Mouse (Mus musculus): ENCODE measurements around the gene Nhsl1.

Gene Nhsl1

DNA sequence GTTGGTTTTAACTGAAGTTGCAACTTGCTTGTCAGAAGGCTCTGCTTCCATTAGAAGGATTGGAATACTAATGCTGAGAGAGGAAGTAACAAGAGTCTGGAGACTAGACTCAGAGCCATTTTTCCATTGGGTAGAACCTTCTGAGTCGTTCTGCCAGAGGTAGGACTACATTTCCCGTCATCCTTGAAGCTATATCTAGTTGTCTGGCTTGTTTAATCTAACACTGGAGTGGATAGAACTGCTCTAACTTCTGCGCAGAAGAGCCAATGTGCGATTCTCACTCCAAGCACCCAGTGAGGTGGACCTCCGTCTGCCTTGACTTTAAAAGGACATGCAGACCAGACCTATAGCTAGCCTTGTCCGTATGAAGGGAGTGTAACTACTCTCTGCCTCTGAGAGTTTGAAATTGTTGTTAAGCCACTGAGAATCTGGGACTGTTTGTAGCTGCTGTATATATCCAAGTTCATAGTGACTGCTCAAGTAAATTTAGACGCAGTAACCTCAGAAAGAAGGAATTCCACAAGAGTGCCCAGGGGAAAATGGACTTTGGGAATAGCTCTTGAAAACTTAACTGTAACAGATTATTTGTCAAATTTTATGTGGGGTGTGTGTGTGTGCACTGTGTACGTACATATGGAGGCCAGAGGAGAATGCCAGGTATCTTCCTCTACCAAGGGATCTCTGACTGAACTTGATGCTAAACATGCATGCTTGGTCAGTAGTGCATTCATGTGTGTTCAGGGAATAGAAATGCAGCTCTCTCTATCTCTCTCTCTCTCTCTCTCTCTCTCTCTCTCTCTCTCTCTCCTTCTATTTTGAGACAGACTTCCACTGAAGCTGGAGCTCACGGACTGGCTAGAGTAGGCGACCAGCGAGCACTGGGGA lies 174.5 kb downstream of the Nhsl1 start:
- DNase-seq, result no peak

DNA sequence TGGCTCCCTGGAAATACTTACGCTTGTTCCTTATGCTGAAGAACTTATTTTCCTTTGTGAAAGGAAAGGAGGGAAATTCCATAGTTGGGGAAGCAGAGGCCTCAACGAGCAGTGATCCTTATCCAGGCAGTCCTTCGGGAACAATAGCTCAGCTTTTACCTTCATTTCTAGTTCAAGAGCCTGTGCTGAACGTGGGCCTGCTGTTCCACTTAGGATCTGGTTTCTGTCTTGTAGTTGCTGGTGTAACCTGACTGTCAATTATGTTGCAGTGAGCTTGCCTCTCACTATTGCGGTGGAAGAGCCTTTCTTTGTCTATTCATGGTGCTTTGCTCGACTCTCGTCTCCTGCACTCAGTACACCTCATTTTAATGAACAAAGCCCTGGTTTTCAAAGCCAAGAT lies 175.5 kb downstream of the Nhsl1 start:
- no peak for DNase-seq

DNA sequence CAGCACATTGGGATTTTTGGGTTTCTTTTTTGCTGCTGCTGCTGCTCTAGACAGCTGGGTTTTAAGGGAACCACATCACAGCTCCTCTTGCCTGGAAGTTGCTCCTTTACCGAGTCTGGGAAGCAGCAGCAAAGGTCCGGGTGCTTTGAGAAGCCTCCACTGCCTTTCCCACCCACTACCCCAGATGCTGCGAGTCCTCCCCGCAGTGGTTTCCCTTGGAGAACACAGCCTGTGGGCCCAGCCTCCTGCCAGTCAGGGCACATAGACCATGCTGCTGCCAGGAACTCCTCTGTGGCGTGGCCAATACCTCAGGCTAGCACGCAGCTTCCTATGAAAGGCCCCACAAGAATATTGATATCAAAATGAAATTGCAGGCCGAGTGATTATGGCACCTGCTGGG lies 178.3 kb downstream of the Nhsl1 start:
- no peak for DNase-seq

- DNase-seq, result no peak
Observed at GRCm38 (mm10) chr10:18501997-18502396, 183.2 kb downstream of the Nhsl1 start.

- no peak for DNase-seq
Observed at GRCm38 (mm10) chr10:18505690-18506089, 186.9 kb downstream of the Nhsl1 start.

DNA sequence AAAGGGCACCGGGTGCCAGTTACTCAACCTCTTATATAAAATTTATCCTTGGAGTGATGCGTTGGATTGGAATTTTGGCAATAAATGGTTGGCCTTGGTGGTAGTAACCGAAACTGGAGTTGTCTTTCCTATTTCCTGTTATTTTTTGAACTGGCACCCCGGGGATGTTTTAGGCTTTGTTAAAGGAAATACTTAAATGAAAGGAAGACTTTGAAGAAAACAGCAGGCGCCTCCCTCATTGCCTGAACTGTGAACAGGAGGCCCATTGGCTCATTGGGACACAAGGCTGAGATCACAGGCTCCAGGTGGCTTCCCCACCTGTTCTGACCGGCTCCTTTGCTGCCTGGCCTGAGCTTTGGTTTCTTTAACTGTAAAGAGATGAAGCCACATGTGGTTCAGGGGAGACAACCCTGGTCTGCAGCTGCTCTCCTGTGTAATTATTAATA lies 187.7 kb downstream of the Nhsl1 start:
- DNase-seq, result no peak

DNA sequence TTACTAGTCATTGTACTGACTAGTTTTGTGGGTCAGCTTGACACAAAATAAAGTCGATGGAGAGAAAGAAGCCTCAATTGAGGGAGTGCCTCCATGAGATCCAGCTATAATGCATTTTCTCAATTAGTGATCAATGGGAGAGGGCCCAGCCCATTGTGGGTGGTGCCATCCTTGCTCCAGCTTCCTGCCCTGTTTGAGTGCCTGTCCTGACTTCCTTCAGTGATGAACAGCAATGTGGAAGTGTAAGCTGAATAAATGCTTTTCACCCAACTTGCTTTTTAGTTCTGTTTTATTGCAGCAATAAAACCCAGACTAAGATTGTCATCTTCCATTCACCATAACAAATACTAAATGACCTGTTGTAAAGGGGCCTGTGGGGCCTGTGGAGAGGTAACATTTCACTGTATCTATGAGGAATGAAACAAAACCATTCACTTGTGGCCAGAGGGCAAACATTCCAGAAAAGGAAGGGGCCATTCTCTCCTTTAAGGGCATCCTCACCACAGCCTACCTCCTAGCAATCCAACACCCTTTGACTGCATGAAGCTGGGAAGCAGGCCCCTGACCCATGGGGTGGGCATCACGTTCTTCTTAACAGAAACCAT lies 189.2 kb downstream of the Nhsl1 start:
- DNase-seq, result no peak

DNA sequence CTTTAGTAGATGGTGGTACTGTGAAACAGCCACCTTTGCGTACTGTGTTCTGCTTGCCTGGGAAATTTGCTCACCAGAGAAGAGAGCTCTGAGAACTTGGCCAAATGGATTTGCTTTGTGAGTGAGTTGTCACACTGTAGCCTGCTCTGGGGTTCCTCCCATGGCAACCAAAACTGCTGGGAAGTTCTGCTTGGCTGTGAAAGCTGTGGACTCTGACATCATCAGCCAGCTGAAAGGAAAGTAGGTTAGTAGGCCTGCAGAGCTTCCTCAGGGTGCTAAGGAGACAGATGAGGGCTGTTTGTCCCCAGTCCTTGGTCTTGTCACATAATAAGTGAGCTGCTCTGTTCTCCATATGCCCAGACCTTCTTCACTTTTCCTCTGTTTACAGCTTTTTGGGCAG lies 189.8 kb downstream of the Nhsl1 start:
- DNase-seq, result peak; percentile 51

DNA sequence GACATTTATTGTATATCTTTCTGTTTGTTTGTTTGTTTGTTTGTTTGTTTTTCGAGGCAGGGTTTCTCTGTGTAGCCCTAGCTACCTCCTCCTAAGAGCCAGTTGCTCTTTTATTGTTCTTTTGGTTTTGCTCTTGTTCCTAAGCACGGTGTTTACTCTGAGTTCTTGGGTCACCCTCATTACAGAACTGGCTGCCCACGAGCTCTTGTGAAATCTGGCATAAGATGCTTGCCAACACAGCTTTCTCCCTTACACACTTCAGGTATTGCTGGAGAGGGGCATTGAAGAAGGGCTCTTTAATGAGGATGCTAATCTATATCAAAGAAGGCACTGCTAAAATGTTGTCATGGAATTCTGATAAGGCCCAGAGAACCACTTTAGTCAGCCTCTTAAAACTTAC lies 191.9 kb downstream of the Nhsl1 start:
- no peak for DNase-seq

DNA sequence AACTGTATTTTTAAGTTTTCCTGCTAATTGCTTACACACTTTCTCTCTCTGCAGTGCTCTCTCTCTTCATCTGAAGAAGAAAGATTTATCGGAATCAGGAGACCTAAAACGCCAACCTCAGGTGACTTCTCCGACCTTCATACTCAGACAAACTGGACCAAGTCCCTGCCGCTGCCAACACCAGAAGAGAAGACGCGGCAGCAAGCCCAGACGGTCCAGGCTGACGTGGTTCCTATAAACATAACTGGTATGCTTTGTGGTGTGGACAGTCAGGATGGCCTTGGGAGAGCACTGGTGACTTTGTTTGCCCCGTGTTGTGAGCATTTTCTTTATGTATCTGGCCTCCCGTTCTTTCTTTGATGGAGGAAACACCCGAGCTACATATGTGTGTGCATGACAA lies 192.7 kb downstream of the Nhsl1 start:
- no peak for DNase-seq

DNA sequence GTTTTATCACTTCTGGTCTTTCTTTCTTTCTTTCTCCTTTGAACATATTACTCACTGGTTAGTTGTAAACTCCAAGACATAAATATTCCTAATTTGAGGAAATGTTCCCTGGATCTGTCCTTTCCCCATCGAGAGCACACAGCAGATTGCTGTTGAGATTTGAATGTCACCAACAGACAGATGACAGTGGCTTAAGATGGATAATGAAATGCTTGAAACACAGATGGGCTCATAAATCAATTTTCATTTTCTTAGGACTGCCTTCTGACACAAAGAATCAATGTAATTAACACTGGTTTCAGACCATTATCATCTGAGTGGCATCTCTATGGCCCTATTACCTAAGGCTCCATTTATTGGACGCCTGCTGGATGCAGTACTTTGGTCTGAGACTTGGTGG lies 203.8 kb downstream of the Nhsl1 start:
- no peak for DNase-seq

DNA sequence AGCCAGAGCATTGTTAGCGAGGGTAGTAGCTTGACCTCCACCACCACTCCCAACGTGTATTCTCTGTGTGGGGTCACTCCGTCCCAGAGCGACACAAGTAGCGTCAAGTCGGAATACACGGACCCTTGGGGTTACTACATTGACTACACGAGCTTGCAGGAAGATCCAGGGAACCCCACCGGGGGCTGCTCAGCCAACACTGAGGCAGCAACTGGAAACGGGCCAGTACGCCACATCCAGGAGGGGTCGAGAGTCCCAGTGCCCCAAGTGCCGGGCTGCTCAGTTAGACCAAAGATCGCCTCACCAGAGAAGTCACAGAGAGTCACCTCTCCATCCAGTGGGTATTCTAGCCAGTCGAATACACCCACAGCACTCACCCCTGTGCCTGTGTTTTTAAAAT lies 206.5 kb downstream of the Nhsl1 start:
- DNase-seq, result no peak

DNA sequence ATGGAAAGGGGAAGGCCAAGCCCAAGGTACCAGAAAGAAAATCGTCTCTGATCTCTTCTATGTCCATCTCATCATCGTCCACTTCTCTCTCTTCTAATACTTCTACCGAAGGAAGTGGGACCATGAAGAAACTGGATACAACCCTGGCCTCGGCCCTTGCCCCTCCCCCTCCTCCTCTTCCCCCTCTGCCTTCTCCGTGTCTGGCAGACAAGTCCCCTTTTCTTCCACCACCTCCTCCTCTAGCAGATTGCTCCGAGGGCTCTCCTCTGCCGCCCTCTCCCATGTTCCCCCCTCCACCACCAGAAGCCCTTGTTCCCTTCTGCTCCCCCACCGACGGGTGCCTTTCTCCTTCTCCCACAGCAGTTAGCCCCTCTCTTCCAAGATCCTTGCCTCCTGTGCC lies 206.9 kb downstream of the Nhsl1 start:
- DNase-seq, result no peak

DNA sequence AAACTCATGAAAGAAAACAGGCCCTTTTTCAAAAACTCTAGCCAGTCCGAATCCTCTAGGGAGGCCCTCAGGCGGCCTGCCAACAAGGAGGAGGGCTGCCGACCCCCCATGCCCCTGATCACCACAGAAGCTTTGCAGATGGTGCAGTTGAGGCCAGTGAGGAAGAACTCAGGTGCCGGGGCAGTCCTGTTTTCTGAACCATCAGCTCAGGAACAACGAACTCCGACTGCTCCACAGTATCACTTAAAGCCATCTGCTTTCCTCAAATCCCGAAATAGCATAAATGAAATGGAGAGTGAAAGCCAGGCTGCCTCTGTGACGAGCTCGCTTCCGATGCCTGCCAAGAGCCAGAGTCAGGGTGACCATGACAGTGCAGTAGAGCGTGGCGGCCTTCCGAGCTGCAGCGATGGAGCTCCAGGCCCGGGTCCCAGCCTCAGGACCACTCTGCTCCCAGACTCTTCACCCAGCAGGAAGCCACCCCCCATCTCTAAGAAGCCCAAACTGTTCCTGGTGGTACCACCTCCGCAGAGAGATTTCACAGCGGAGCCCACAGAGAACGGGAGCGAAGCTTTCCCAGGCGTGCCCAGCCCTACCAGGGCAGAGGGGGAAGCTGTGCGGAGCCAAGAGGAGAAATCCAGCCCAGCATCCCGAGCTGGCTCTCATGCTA lies 207.5 kb downstream of the Nhsl1 start:
- peak; percentile 72 for DNase-seq

- no peak for DNase-seq
Observed at GRCm38 (mm10) chr10:18526851-18527675, 208.3 kb downstream of the Nhsl1 start.

DNA sequence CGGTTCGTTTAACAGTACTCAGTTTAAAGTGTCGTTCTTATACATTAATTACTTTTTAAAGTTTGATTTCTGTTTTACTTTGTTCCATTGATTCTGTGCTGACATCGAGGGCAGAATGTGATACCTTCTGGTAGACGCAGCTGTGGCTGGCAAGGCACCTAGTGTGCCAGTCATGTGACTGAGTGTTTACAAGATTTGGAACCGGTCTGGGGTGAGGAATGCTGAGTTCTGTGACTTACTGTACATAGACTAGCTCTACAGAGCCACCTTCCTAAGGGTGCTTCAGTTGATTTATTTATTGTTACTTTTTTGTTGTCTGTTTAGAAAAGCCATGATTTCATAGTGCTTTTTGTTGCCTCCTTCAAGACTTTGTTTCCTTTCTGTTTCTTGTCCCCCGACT lies 209.0 kb downstream of the Nhsl1 start:
- DNase-seq, result no peak

- DNase-seq, result peak; percentile 39
Observed at GRCm38 (mm10) chr10:18528475-18528874, 209.7 kb downstream of the Nhsl1 start.

DNA sequence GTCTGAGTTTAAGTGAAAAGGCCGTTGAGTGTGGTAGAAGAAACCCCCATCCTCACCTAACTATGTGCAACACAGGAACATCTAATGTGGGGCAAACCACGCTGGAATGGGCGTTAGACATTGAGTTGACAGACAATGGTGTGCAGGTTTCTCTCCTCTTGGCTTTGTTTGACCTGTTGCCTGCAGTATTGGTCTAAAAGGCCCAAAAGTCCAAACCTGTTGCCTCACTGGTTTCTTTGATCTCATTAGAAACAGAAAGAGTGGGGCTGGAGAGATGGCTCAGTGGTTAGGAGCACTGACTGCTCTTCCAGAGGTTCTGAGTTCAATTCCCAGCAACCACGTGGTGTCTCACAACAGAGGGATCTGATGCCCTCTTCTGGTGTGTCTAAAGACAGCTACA lies 210.4 kb downstream of the Nhsl1 start:
- DNase-seq, result no peak

GRCm38 (mm10) chr10:18530161-18530560 lies 211.4 kb downstream of the Nhsl1 start:
- no peak for DNase-seq

DNA sequence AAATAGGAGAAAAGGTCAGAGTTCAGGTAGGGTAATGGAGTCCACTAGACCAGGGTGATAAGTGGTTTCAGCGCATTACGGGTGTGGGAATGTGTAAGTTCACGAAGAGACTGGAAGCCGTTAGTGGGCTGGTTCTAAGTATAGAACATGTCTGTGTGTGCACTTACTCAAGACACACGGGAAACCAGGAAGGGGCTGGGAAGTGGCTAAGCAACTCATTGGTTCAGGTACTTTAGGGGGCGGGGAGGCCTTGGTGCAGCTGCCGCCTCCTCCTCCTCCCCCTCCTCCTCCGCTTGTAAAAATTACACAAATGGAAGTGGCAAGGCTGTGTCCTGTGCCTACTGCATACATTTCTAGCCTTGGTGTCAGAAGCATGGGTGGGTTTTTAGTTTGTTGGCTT lies 213.5 kb downstream of the Nhsl1 start:
- DNase-seq, result no peak

GRCm38 (mm10) chr10:18536889-18537288 lies 218.1 kb downstream of the Nhsl1 start:
- DNase-seq, result no peak

DNA sequence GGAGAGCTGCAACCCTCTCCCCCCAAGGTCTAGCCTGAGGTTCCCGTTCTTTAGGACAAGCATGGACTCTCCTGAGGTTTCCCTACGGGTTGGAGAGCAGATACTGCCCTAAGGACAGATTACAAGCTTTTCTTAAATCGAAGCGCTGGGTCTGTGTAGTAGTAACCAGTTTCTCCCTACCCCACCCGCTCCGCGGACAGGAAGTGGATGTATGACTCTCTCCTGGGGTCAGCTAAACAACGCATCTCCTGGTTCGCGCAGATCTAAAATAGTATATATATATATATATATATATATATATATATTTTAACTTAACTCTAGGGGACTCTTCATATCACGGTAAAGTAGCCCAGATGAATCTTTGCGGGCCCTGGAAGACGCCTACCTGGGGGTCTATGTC lies 226.5 kb downstream of the Nhsl1 start:
- no peak for DNase-seq

DNA sequence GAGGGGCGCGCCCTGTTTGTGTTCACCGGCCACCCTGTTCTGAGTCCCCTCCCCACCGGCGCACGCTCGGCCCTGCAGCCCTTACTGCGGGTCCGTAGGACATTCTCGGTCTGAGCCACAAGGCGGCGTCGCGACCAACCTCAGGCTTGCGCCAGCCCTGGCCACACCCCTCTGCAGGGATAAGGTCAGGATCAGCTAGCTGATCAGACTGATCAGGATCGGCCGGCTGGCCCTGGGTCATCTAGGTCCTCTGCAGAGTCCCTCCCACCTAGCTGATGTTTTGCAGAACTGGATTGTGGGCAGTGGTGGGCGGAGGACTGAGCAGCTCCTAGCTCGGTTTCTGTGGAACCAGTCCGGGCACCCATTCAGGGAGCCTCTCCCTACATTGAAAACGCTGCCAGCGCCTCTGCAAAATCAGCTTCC lies 227.0 kb downstream of the Nhsl1 start, which contains the start of gene Hebp2:
Gene Hebp2 (minus strand): TSS at position 264 of the 423 bp plus-strand sequence.
- DNase-seq, result peak; percentile 64

All from right cerebral cortex, postnatal 25 days (tissue).